28 mouse cellular contexts compared by ENCODE assay signal in genomic region chr3:68514717-68515116, GRCm38 (mm10).
A peak's percentile ranks its signal among the peaks of the same experiment; 100 is the strongest.
DNase-seq lines count a peak whose midpoint lies in the region; ATAC-seq and TF ChIP-seq lines count a peak whose summit lies in the region.
"Had no signal": no experiment of that assay in that cellular context is flagged by ENCODE, and none has a peak within 500 bp of the region (broad histone marks: within the 10 kb centered on the region; RNA-seq: fewer than 3 reads in every experiment).

No protein-coding gene starts in this region.

- no peaks in the 10 kb centered on the region for H3K79me2 ChIP-seq in liver, adult 2 months (ENCODE audit: control insufficient read depth, insufficient read depth, low read length)

- H3K4me1 ChIP-seq in kidney, embryonic 14.5 days (ENCODE audit: control insufficient read depth, insufficient read depth, low read length): 0 out of 2 replicates have a peak, but pooled peaks cover 3% of the 10 kb centered on the region
- H3K4me1 ChIP-seq in liver, adult 2 months (ENCODE audit: control insufficient read depth, insufficient read depth, low read length): peaks cover 8% of the 10 kb centered on the region
- peaks cover 10% of the 10 kb centered on the region for H3K4me1 ChIP-seq in liver, embryonic 11.5 days (replicated peaks; ENCODE audit: control insufficient read depth, insufficient read depth, low read length)
- H3K4me1 ChIP-seq in intestine, postnatal 0 days (replicated peaks; ENCODE audit: control insufficient read depth, insufficient read depth, low read length): peaks cover 4% of the 10 kb centered on the region; the same call in 1 of the 2 replicates
- H3K4me1 ChIP-seq: stomach, embryonic 15.5 days had no signal

- WGBS in kidney, embryonic 14.5 days: 91% methylated on average over 3 of the region's 3 CpGs
- WGBS in liver, adult 2 months: 34% methylated on average over 3 of the region's 3 CpGs
- WGBS in liver, embryonic 11.5 days: 85% methylated on average over 3 of the region's 3 CpGs
- 45% methylated on average over 3 of the region's 3 CpGs for WGBS in intestine, postnatal 0 days

- TF ChIP-seq POLR2A in liver, adult 2 months (IDR thresholded peaks at IDR 0.05; ENCODE audit: extremely low read depth, insufficient read depth, low read length): no peak

- no peaks in the 10 kb centered on the region for H3K36me3 ChIP-seq in kidney, embryonic 14.5 days (ENCODE audit: control insufficient read depth, insufficient read depth, low read length)
- H3K36me3 ChIP-seq in liver, adult 2 months (ENCODE audit: control insufficient read depth, insufficient read depth, low read length): no peaks in the 10 kb centered on the region
- H3K36me3 ChIP-seq in liver, embryonic 11.5 days (ENCODE audit: control insufficient read depth, insufficient read depth, low read length): no peaks in the 10 kb centered on the region
- H3K36me3 ChIP-seq in intestine, postnatal 0 days (ENCODE audit: control insufficient read depth, insufficient read depth): no peaks in the 10 kb centered on the region
- H3K36me3 ChIP-seq: forebrain, embryonic 12.5 days; heart, embryonic 15.5 days; hindbrain, embryonic 12.5 days; limb, embryonic 13.5 days; liver, embryonic 13.5 days; midbrain, embryonic 12.5 days; stomach, embryonic 15.5 days had no signal

- no peak overlapping the region for H3K9ac ChIP-seq in kidney, embryonic 14.5 days (ENCODE audit: low read depth, low read length)
- no peak overlapping the region for H3K9ac ChIP-seq in liver, adult 2 months (ENCODE audit: low read depth, low read length)
- no peak overlapping the region for H3K9ac ChIP-seq in liver, embryonic 11.5 days (ENCODE audit: low read depth, low read length)
- H3K9ac ChIP-seq in intestine, postnatal 0 days (ENCODE audit: low read depth, low read length): no peak overlapping the region
- H3K9ac ChIP-seq: forebrain, embryonic 12.5 days; heart, embryonic 15.5 days; hindbrain, embryonic 12.5 days; limb, embryonic 13.5 days; liver, embryonic 13.5 days; midbrain, embryonic 12.5 days; stomach, embryonic 15.5 days had no signal

- ATAC-seq in kidney, embryonic 14.5 days (ENCODE audit: low FRiP score, low TSS enrichment): no peak
- no peak for ATAC-seq in liver, embryonic 11.5 days (replicated peaks; ENCODE audit: low FRiP score)
- peak; percentile 58 for ATAC-seq in intestine, postnatal 0 days
- ATAC-seq: activated CD4-positive, CD25-positive, alpha-beta regulatory T cell, adult 4 months; lung, postnatal 0 days had no signal

- H3K27me3 ChIP-seq in kidney, embryonic 14.5 days (ENCODE audit: control insufficient read depth, insufficient read depth, low read length): no peaks in the 10 kb centered on the region
- H3K27me3 ChIP-seq in liver, adult 2 months (ENCODE audit: control insufficient read depth, insufficient read depth, low read length): no peaks in the 10 kb centered on the region
- H3K27me3 ChIP-seq in liver, embryonic 11.5 days (replicated peaks; ENCODE audit: control insufficient read depth, insufficient read depth, low read length): no peaks in the 10 kb centered on the region
- no peaks in the 10 kb centered on the region for H3K27me3 ChIP-seq in intestine, postnatal 0 days (replicated peaks; ENCODE audit: control insufficient read depth, insufficient read depth, low read length)
- H3K27me3 ChIP-seq: forebrain, embryonic 12.5 days; heart, embryonic 15.5 days; hindbrain, embryonic 12.5 days; limb, embryonic 13.5 days; liver, embryonic 13.5 days; megakaryocyte, embryonic 14.5 days; midbrain, embryonic 12.5 days; stomach, embryonic 15.5 days had no signal

- DNase-seq in kidney, adult 8-10 months: peak; percentile 65 to 79
- peak; percentile 68 for DNase-seq in liver, adult 2 months (ENCODE audit: extremely low read depth, low read depth, low spot score)
- DNase-seq in liver, embryonic 11.5 days (ENCODE audit: low spot score): no peak
- no peak for DNase-seq in T-cell, adult 2 months (ENCODE audit: low spot score)
- DNase-seq in urinary bladder, postnatal 4 days (ENCODE audit: low spot score in 2 of 2): no peak
- DNase-seq: adrenal gland, adult 8-10 months; B cell, adult 2 months; cerebellum, adult 2 months; cerebellum, postnatal 14 days; gastrocnemius, postnatal 10 days; heart, postnatal 36 days; liver, embryonic 13.5 days; lung, adult 18-20 months; lung, postnatal 4 days had no signal

- H3K27ac ChIP-seq in kidney, embryonic 14.5 days (ENCODE audit: low read depth, low read length): no peak overlapping the region
- H3K27ac ChIP-seq in liver, adult 2 months (replicated peaks; ENCODE audit: insufficient read depth, low read depth, low read length): no peak overlapping the region
- H3K27ac ChIP-seq in liver, embryonic 11.5 days (ENCODE audit: low read depth, low read length): no peak overlapping the region
- H3K27ac ChIP-seq in intestine, postnatal 0 days (ENCODE audit: low read depth, low read length): no peak overlapping the region
- H3K27ac ChIP-seq: forebrain, embryonic 12.5 days; heart, embryonic 15.5 days; hindbrain, postnatal 0 days; limb, embryonic 13.5 days; liver, embryonic 13.5 days; stomach, embryonic 15.5 days had no signal

- no peaks in the 10 kb centered on the region for H3K9me3 ChIP-seq in kidney, embryonic 14.5 days (ENCODE audit: control insufficient read depth, low read length)
- no peaks in the 10 kb centered on the region for H3K9me3 ChIP-seq in liver, embryonic 11.5 days (ENCODE audit: control insufficient read depth, low read length)
- H3K9me3 ChIP-seq in intestine, postnatal 0 days (ENCODE audit: control insufficient read depth): no peaks in the 10 kb centered on the region
- H3K9me3 ChIP-seq: forebrain, embryonic 12.5 days; heart, embryonic 15.5 days; hindbrain, embryonic 12.5 days; limb, embryonic 13.5 days; liver, embryonic 13.5 days; megakaryocyte, embryonic 14.5 days; midbrain, embryonic 12.5 days; stomach, embryonic 15.5 days had no signal

- H3K4me3 ChIP-seq in kidney, embryonic 14.5 days (ENCODE audit: low read length): no peak overlapping the region
- no peak overlapping the region for H3K4me3 ChIP-seq in liver, adult 2 months (ENCODE audit: insufficient read depth, low read depth, low read length)
- no peak overlapping the region for H3K4me3 ChIP-seq in liver, embryonic 11.5 days (ENCODE audit: low read depth, low read length)
- H3K4me3 ChIP-seq in intestine, postnatal 0 days (ENCODE audit: low read depth, low read length): no peak overlapping the region
- H3K4me3 ChIP-seq: erythroblast, embryonic 14.5 days; forebrain, embryonic 12.5 days; heart, embryonic 15.5 days; hindbrain, embryonic 12.5 days; limb, embryonic 13.5 days; liver, embryonic 13.5 days; megakaryocyte, embryonic 14.5 days; midbrain, embryonic 12.5 days; myocyte; stomach, embryonic 15.5 days had no signal

- no peak for TF ChIP-seq CTCF in liver, adult 2 months (IDR thresholded peaks at IDR 0.05; ENCODE audit: low read depth, low read length)
- no peak for TF ChIP-seq CTCF in intestine, postnatal 0 days (IDR thresholded peaks at IDR 0.05; ENCODE audit: low read depth)

- no peak overlapping the region for H3K4me2 ChIP-seq in kidney, embryonic 14.5 days (replicated peaks; ENCODE audit: low read depth, low read length)
- H3K4me2 ChIP-seq in liver, embryonic 11.5 days: no peak overlapping the region
- H3K4me2 ChIP-seq in intestine, postnatal 0 days (replicated peaks; ENCODE audit: low read depth): no peak overlapping the region
- H3K4me2 ChIP-seq: forebrain, embryonic 12.5 days; heart, embryonic 15.5 days; hindbrain, embryonic 12.5 days; limb, embryonic 13.5 days; liver, embryonic 13.5 days; midbrain, embryonic 12.5 days; stomach, embryonic 15.5 days had no signal

Comparison
In these comparisons a context has a peak if more than half of its experiments do, and no peak if none do; other contexts are left out.
1. DNase-seq: peak in kidney, adult 8-10 months (2 of 2) and liver, adult 2 months (single experiment); none in liver, embryonic 11.5 days (single experiment), T-cell, adult 2 months (single experiment) and urinary bladder, postnatal 4 days (0 of 2).